In the genomic region with DNA sequence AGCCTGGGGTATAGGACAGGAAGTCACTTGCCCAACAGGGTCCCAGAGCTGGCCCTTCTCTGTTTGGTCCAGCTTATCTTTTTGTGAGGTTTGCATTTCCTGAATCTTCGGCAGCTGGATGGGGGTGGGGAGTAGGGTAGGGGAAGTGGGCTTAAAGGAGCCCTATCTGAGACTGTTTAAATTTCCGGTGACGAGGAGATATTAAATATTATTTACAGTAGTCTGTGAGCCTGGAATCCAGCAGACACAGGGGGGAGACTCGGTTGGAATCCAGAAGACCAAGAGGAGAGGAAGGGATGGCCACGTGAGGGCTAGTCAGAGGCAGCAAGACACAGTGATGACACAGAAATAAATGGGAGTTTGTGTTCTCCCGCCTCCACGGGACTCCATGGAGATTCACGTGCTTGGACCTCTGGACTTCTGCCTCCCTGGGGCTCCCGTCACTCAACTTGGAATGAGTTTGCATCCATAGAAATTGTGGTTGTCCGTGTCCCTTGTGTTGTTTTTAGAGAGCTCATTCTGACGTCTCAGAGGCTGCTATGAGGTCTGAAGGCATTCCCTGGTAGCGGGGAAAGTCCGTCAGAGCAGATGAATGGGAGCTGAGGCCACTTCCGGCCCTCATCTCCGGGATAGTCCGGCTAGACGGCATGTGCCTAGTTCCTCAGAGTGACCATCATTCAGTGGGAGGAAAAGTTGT, we compare ENCODE assay signal across 8 mouse cellular contexts.
A peak's percentile ranks its signal among the peaks of the same experiment; 100 is the strongest.
DNase-seq lines count a peak whose midpoint lies in the region; ATAC-seq and TF ChIP-seq lines count a peak whose summit lies in the region.

No protein-coding gene starts in this region.

- no peak for ATAC-seq in embryonic facial prominence, embryonic 14.5 days (ENCODE audit: low read depth)
- ATAC-seq in lung, embryonic 16.5 days (ENCODE audit: low read depth): peak; percentile 81

- H3K4me1 ChIP-seq in embryonic facial prominence, embryonic 14.5 days (ENCODE audit: control insufficient read depth, insufficient read depth, low read length): peaks cover 18% of the 10 kb centered on the region
- peaks cover 26% of the 10 kb centered on the region for H3K4me1 ChIP-seq in lung, embryonic 16.5 days (replicated peaks; ENCODE audit: control insufficient read depth, insufficient read depth, low read length)

- 55% methylated on average over 17 of the region's 17 CpGs for WGBS in embryonic facial prominence, embryonic 14.5 days
- WGBS in lung, embryonic 16.5 days: 19% methylated on average over 17 of the region's 17 CpGs

- H3K4me3 ChIP-seq in embryonic facial prominence, embryonic 14.5 days (ENCODE audit: low read depth, low read length): no peak overlapping the region
- 0 out of 2 replicates have a peak overlapping the region, but pooled peaks have one; percentile 5 for H3K4me3 ChIP-seq in lung, embryonic 16.5 days (ENCODE audit: low read length)
- no peak overlapping the region; the same call in 1 of the 2 replicates for H3K4me3 ChIP-seq in layer of hippocampus, adult 2 months

- H3K4me2 ChIP-seq in embryonic facial prominence, embryonic 14.5 days (ENCODE audit: low read depth, low read length): no peak overlapping the region
- peak overlapping the region; percentile 44 for H3K4me2 ChIP-seq in lung, embryonic 16.5 days (ENCODE audit: low read depth, low read length)

- no peaks in the 10 kb centered on the region for H3K9me3 ChIP-seq in embryonic facial prominence, embryonic 14.5 days (ENCODE audit: control insufficient read depth, low read length)
- H3K9me3 ChIP-seq in lung, embryonic 16.5 days (ENCODE audit: control insufficient read depth, low read length): no peaks in the 10 kb centered on the region

- DNase-seq in MEL-GATA-1-ER (ENCODE audit: extremely low read depth, low read depth): peak; percentile 84
- DNase-seq in embryonic facial prominence, embryonic 14.5 days (ENCODE audit: low spot score): no peak
- DNase-seq in kidney, adult 11 months: peak; percentile 36
- DNase-seq in right cerebral cortex, postnatal 10 days (ENCODE audit: low spot score in 2 of 2): no peak
- no peak for DNase-seq in urinary bladder, postnatal 4 days (ENCODE audit: low spot score in 2 of 2)
- DNase-seq in left cerebral cortex, postnatal 25 days (ENCODE audit: low spot score in 2 of 2): no peak
- DNase-seq in layer of hippocampus, adult 2 months (ENCODE audit: low spot score in 2 of 2): no peak

- intact Hi-C loops in left cerebral cortex, postnatal 25 days (cut with DNase I): no loop called here

- no peaks in the 10 kb centered on the region for H3K36me3 ChIP-seq in embryonic facial prominence, embryonic 14.5 days (ENCODE audit: control insufficient read depth, insufficient read depth, low read length)
- H3K36me3 ChIP-seq in lung, embryonic 16.5 days (ENCODE audit: control insufficient read depth, insufficient read depth, low read length): no peaks in the 10 kb centered on the region

- no peak overlapping the region for H3K9ac ChIP-seq in embryonic facial prominence, embryonic 14.5 days (ENCODE audit: low read depth, low read length)
- H3K9ac ChIP-seq in lung, embryonic 16.5 days (ENCODE audit: low read length): peak overlapping the region; percentile 48

- no peak for TF ChIP-seq CTCF in layer of hippocampus, adult 2 months (conservative IDR thresholded peaks at IDR 0.05)

- H3K27ac ChIP-seq in embryonic facial prominence, embryonic 14.5 days (replicated peaks; ENCODE audit: low read depth, low read length): peak overlapping the region; percentile 48
- peak overlapping the region; percentile 92 for H3K27ac ChIP-seq in lung, embryonic 16.5 days (ENCODE audit: low read length)
- H3K27ac ChIP-seq in layer of hippocampus, adult 2 months: no peak overlapping the region

- H3K27me3 ChIP-seq in embryonic facial prominence, embryonic 14.5 days (replicated peaks; ENCODE audit: control insufficient read depth, insufficient read depth, low read length): no peaks in the 10 kb centered on the region
- H3K27me3 ChIP-seq in lung, embryonic 16.5 days (ENCODE audit: control insufficient read depth, insufficient read depth, low read depth, low read length): no peaks in the 10 kb centered on the region

Comparison
In these comparisons a context has a peak if more than half of its experiments do, and no peak if none do; other contexts are left out.
1. DNase-seq: peak in MEL-GATA-1-ER (single experiment) and kidney, adult 11 months (single experiment); none in embryonic facial prominence, embryonic 14.5 days (single experiment), right cerebral cortex, postnatal 10 days (0 of 2), urinary bladder, postnatal 4 days (0 of 2), left cerebral cortex, postnatal 25 days (0 of 2) and layer of hippocampus, adult 2 months (0 of 2).